ENCODE assay signal across 8 mouse cellular contexts in the genomic region with DNA sequence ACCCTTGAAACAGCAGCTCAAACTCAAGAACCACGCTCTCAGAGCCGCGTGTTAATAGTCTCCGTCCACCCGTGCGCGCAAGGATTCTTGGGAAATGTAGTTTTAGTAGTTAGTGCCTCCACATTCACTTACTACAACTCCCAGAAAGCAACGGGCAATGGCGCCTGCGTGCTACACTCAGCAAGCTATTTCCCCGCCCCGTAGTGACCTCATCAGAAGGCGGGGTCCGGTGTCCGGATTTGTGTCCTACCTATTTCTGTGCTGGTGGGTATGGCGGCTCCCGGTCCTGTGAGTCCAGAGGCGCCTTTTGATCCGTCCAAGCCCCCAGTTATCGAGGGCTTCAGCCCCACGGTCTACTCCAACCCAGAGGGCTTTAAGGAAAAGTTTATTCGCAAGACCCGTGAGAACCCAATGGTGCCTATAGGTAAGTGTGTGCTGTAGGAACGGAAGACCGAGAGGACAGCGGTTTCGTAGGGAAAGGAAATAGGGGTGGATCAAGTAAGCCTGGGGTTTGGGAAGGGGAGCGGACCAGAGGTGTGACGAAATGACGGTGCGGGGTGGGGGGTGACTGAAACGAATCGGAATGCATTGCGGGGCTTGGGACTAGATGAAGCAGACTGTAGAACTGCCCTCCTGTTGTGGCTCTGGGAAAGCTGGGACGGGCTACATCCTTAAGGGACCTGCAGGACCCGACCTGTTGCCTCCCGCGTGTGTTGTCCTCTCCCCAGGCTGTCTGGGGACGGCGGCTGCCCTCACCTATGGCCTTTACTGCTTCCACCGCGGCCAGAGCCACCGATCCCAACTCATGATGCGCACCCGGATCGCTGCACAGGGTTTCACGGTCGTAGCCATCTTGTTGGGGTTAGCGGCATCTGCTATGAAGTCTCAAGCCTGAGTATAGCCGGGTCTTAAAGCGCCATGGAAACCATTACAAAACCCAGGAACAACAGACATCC. TPM values are rescaled to one million over a fixed set of nuclear protein-coding genes. Genes with fewer than 3 reads are reported as not detected.
DNase-seq lines count a peak whose midpoint lies in the region; ATAC-seq lines count a peak whose summit lies in the region.

A gene (minus strand): TSS at position 95 of the 956 bp plus-strand sequence.
A gene (plus strand): TSS at position 212 of the 956 bp plus-strand sequence.

- no peaks in the 10 kb centered on the region for H3K9me3 ChIP-seq in heart, embryonic 10.5 days
- no peaks in the 10 kb centered on the region for H3K9me3 ChIP-seq in kidney, embryonic 15.5 days (replicated peaks)

- peak within 1 kb of the TSS; percentile 84 for H3K4me2 ChIP-seq in kidney, embryonic 15.5 days

- peak; percentile 96 for ATAC-seq in erythroblast, adult 5-6 weeks (replicated peaks; ENCODE audit: low FRiP score, poor library complexity, severe bottlenecking)
- peak; percentile 98 for ATAC-seq in kidney, embryonic 15.5 days (replicated peaks; ENCODE audit: low FRiP score)
- peak; percentile 98 for ATAC-seq in monocyte, adult 5-6 weeks (replicated peaks; ENCODE audit: insufficient number of reproducible peaks, low FRiP score, low TSS enrichment, poor library complexity, severe bottlenecking)

- H3K27me3 ChIP-seq in heart, embryonic 10.5 days (ENCODE audit: insufficient read depth, poor library complexity, severe bottlenecking): no peaks in the 10 kb centered on the region
- no peaks in the 10 kb centered on the region for H3K27me3 ChIP-seq in kidney, embryonic 15.5 days

- H3K36me3 ChIP-seq in heart, embryonic 10.5 days: peaks cover 28% of the 10 kb centered on the region
- H3K36me3 ChIP-seq in kidney, embryonic 15.5 days: peaks cover 50% of the 10 kb centered on the region

- peak within 1 kb of the TSS; percentile 93 for H3K27ac ChIP-seq in heart, embryonic 10.5 days
- peak within 1 kb of the TSS; percentile 91 for H3K27ac ChIP-seq in kidney, embryonic 15.5 days

- H3K9ac ChIP-seq in kidney, embryonic 15.5 days: peak within 1 kb of the TSS; percentile 85

- DNase-seq in B cell, adult 2 months: peak; percentile 98
- DNase-seq in brain, adult 2 months (ENCODE audit: low read depth, low spot score): peak; percentile 99
- peak; percentile 99 for DNase-seq in heart, embryonic 10.5 days (ENCODE audit: low spot score)
- peak; percentile 97 for DNase-seq in liver
- DNase-seq in spleen, postnatal 4 days (ENCODE audit: low spot score in 2 of 2): peak; percentile 94 to 95

- H3K4me1 ChIP-seq in heart, embryonic 10.5 days: peaks cover 25% of the 10 kb centered on the region
- H3K4me1 ChIP-seq in kidney, embryonic 15.5 days: peaks cover 25% of the 10 kb centered on the region

- under 1% methylated on average over 51 of the region's 51 CpGs for WGBS in heart, embryonic 10.5 days
- WGBS in kidney, embryonic 15.5 days: under 1% methylated on average over 51 of the region's 51 CpGs

- H3K4me3 ChIP-seq in heart, embryonic 10.5 days: peak within 1 kb of the TSS; percentile 89
- H3K4me3 ChIP-seq in kidney, embryonic 15.5 days (replicated peaks): peak within 1 kb of the TSS; percentile 83

RNA-seq across cellular contexts. Expression of the first gene that starts in this region (rescaled TPM):
- 13.6 and 13.8 TPM in 2 replicates for total RNA-seq in erythroblast, adult 5-6 weeks (2015; ENCODE audit: low replicate concordance)
- total RNA-seq in erythroblast, adult 5-6 weeks (2017; ENCODE audit: low replicate concordance): 6.3 and 12.1 TPM in 2 replicates
- polyA plus RNA-seq in heart, embryonic 10.5 days (2016; fragmentation: Nextera tagmentation; extraction: Ambion mirVana): 79.6 and 112 TPM in 2 replicates
- polyA plus RNA-seq in kidney, embryonic 15.5 days (2015; fragmentation: Nextera tagmentation; extraction: Ambion mirVana): 90.2 and 95.5 TPM in 2 replicates
- 8.6 to 17.2 TPM (median 16.5 TPM) in 3 replicates for total RNA-seq in monocyte, adult 5-6 weeks (2017)

RNA-seq across cellular contexts. Expression of the second gene that starts in this region (rescaled TPM):
- total RNA-seq in erythroblast, adult 5-6 weeks (2015; ENCODE audit: low replicate concordance): 32.1 and 54.3 TPM in 2 replicates
- total RNA-seq in erythroblast, adult 5-6 weeks (2017; ENCODE audit: low replicate concordance): 8.4 and 17.1 TPM in 2 replicates
- 179 and 208 TPM in 2 replicates for polyA plus RNA-seq in heart, embryonic 10.5 days (2016; fragmentation: Nextera tagmentation; extraction: Ambion mirVana)
- 205 and 219 TPM in 2 replicates for polyA plus RNA-seq in kidney, embryonic 15.5 days (2015; fragmentation: Nextera tagmentation; extraction: Ambion mirVana)
- total RNA-seq in monocyte, adult 5-6 weeks (2017): 22.4 to 36.2 TPM (median 28.0 TPM) in 3 replicates

Comparison
In these comparisons a context has a peak if more than half of its experiments do, and no peak if none do; other contexts are left out.
1. Peak in every context shown above with its lines: DNase-seq, ATAC-seq, H3K4me3 ChIP-seq and H3K27ac ChIP-seq.